Mouse (Mus musculus) right cerebral cortex, postnatal 36 days (tissue): ENCODE data around the gene Gm5294.

ENCODE experiments used
- DNase-seq, 2 experiments: peaks; one replicate each; pipeline ENCODE4 v3.0.0; 2022; ENCODE audit warnings: low spot score in 2 of 2, mixed read lengths in 1 of 2

The Gm5294 gene

GRCm38 (mm10) chr5:138848102-138848501 is 28.2 kb downstream of the Gm5294 start:
- peak; percentile 81 to 86 for DNase-seq

DNA sequence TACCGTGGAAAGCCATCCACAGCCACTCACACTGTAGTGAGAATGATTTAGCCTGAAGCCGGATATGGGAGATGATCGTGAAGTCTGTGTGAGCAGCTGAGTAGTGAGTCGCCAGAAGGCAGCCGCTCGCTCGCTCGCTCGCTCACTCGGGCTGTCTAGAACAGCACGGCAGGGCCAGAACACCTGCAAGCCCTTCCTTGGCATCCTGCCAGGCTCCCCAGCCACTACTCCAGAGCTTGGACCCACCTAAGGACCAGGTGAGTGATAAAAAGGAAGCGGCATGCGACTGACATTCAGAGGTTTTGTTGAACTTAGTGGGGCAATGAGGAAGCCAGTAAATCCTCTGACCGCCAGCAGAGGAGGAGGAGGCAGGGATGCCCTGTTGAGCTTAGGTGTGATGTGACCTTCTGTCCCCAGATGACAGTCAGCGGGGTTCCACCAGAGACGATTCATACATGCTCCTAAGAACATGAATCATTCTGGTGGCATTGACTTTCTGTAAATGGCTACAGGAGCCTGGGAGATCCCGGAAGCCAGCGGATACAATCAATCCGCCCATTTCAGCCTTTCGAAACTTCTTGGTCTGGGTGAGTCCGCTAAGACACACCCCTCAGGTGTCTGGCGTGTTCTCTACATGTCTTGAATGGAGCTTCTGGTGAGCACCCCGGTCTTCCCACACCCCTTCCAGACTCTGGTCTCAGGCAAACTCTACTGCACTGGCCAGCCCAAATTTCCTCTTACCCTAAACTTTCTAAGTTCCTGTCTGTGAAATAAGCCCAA is 30.0 kb downstream of the Gm5294 start:
- DNase-seq = no peak

- DNase-seq = no peak
These were observed 30.6 kb downstream of the Gm5294 start for GRCm38 (mm10) chr5:138850462-138850844.

DNA sequence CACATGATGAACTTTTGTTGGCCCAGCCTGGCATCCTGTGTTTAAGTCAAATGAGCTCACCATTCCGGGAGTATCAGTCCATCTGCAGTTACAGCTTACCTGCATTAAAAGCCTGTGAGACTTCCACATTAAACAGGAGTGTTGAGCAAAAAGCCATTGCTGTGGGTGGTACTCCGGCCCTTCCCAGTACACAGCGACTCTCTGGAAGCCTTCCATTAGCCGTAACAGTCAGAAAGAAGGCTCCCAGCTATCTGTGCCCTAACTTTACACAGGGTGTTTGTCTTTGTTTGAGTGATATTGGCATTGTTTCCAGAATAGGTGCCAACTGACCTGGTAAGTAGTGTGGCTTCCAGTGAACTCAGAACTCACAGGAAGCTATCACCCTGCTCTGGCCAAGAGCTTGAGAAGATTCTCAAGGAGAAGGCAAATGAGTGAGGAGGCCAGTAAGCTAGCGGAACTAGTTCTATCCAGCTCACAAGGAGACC is 31.5 kb downstream of the Gm5294 start:
- no peak for DNase-seq

GRCm38 (mm10) chr5:138852151-138852550 is 32.3 kb downstream of the Gm5294 start:
- DNase-seq = no peak

DNA sequence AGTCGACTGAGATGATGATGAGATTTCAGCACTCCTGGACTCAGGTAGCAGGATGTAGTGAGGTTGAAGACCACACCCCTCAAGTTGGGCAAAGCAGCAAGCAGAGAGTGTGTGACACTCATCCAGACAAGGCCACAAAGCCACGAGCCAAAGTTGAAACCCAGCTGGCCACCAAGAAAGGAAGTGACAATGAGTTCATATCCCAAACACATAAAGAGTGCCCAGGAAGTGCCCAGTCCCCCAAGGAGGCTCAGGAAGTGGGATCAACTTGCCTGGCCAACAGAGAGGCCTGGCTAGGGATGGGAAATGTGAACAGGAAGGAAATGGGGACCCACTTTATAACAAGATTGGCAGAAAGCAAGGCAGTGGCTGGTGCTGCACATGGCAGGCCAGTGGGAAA is 33.5 kb downstream of the Gm5294 start:
- DNase-seq = no peak

- DNase-seq = peak; percentile 67 to 80
These were observed 37.2 kb downstream of the Gm5294 start for GRCm38 (mm10) chr5:138857010-138857617.

DNA sequence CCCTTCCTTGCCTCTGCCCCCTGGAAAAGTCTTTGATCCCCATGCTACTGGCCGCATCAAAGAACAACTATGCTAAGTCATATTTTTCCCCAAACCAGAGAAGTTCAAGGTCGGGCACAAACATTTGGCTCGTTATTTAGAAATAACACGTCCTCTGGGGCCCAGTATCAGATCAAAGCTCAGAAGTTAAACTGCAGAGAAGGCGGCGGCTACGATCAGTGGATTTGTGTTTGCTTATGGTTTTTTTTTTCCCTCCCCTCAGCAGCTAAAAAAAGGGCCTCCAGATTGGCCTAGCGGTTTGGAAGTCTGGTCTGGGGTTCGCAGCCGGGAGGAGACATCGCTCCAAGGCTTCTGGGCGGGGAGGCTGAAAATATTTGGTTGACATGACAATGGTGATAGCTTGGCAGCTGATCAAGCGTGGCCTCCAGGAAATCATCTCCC is 38.0 kb downstream of the Gm5294 start:
- no peak for DNase-seq

DNA sequence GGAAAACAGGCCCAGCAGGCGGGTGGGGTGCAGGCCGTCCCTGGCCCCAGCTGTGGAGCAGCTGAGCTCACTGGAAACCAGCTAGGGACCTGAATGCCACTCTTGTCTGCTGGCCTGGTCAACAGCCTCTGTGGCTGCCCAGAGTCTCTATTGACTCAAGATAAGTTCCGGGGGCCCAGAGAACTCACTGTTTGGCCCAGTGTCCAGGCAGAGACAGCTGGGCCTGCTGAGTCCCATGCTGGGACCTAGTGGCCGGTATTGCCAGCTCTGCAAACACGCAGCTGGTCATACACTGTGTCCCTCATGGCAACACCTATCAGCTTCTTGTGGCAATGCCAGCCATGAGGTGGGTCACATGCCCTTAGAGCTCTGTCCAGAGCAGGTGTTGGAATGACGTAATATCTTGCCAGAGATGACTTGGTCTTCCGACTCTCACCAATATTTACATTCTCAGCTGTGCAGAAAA is 43.8 kb downstream of the Gm5294 start:
- peak; percentile 16 to 18 for DNase-seq

- no peak for DNase-seq
These were observed 44.3 kb downstream of the Gm5294 start for GRCm38 (mm10) chr5:138864166-138864565.

DNA sequence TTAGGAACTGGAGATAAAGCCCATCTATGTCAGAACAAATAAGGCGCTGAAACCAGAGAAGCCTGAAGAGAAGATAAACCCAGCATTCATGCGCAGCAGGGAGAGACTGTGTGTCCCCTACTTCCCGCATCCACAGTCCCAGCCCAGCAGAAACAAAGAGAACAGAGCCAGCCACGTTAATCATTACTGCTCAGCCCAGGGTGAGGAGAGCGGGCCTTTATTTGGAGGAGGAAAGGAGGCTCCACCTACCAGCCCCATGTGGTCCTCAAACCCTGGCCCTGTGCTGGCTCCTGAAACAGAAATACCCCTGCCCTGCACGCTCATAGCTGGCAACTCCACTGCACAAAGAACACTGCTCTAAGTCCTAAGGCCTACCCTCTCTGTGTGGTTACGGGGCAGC is 45.0 kb downstream of the Gm5294 start:
- no peak for DNase-seq

GRCm38 (mm10) chr5:138865637-138866036 is 45.8 kb downstream of the Gm5294 start:
- DNase-seq = no peak
